Mouse (Mus musculus) stomach, postnatal 0 days (tissue): Measurements from ENCODE around the gene App. TPM values are rescaled to one million over a fixed set of nuclear protein-coding genes. Genes with fewer than 3 reads are reported as not detected.

Source experiments
- ATAC-seq: fragments of 200-750 bp; cut with Nextera tagmentation; 2 replicates; pipeline ENCODE4 v1.8.0; 2017; ENCODE audit not compliant: low FRiP score, low TSS enrichment
- DNase-seq: peaks from one replicate; pipeline ENCODE4 v3.0.0-alpha.2; 2016; ENCODE audit warnings: low spot score
- H3K27ac ChIP-seq: fragments of 300-500 bp; sonication (generic); replicated peaks from 2 replicates; pipeline ENCODE4 v1.5.1; 2014; ENCODE audit warnings: mild to moderate bottlenecking, control low read depth
- H3K27me3 ChIP-seq: fragments of 300-500 bp; sonication (generic); 2 replicates; pipeline ENCODE4 v1.6.1; 2014; ENCODE audit warnings: low read length; ENCODE audit not compliant: control insufficient read depth, insufficient read depth
- H3K36me3 ChIP-seq: fragments of 300-500 bp; sonication (generic); 2 replicates; pipeline ENCODE4 v1.6.1; 2014; ENCODE audit warnings: low read length, mixed read lengths; ENCODE audit not compliant: control insufficient read depth, insufficient read depth
- H3K4me1 ChIP-seq: fragments of 300-500 bp; sonication (generic); replicated peaks from 2 replicates; pipeline ENCODE4 v1.6.1; 2014; ENCODE audit warnings: antibody characterized with exemption; ENCODE audit not compliant: control insufficient read depth, insufficient read depth
- H3K4me2 ChIP-seq: fragments of 300-500 bp; sonication (generic); replicated peaks from 2 replicates; pipeline ENCODE4 v1.6.1; 2014; ENCODE audit warnings: low read depth, mild to moderate bottlenecking, control low read depth, moderate library complexity
- H3K4me3 ChIP-seq: fragments of 300-500 bp; sonication (generic); 2 replicates; pipeline ENCODE4 v1.5.1; 2014; ENCODE audit warnings: low read depth, low read length, control low read depth
- H3K9ac ChIP-seq: fragments of 300-500 bp; sonication (generic); 2 replicates; pipeline ENCODE4 v1.6.1; 2014; ENCODE audit warnings: mild to moderate bottlenecking, low read length, control low read depth, mixed read lengths
- H3K9me3 ChIP-seq: fragments of 300-500 bp; sonication (generic); 2 replicates; pipeline ENCODE4 v1.6.1; 2016; ENCODE audit warnings: low read length; ENCODE audit not compliant: control insufficient read depth
- CTCF ChIP-seq: IDR thresholded peaks from 2 replicates; pipeline ENCODE4 v1.5.1; 2016; ENCODE audit warnings: antibody characterized with exemption, low read depth, mild to moderate bottlenecking, moderate library complexity
- EP300 ChIP-seq: optimal IDR thresholded peaks from 2 replicates; pipeline ENCODE3; 2016; ENCODE audit warnings: antibody characterized with exemption
- WGBS: fragments of 180-500 bp; shearing (Covaris S2); extraction: QIAGEN DNeasy Blood & Tissue Kit; methylation state at CpG from one replicate; pipeline ENCODE4 v1.1.7; 2014; 5-methylcytosine and 5-hydroxymethylcytosine counted together
- polyA plus RNA-seq: library from polyadenylated mRNA; unstranded; fragments of >200 nt; fragmentation: Nextera tagmentation; extraction: Ambion mirVana; gene quantifications from 2 replicates; pipeline ENCODE4 v1.2.1, GENCODE M21; 2015

The App gene
- polyA plus RNA-seq, 1 experiment from 2014 or later = 156 TPM

GRCm38 (mm10) chr16:85149509-85149871, 24.1 kb downstream of the App start:
- TF ChIP-seq EP300 (no peak), CTCF (no peak)
- Histone ChIP-seq H3K36me3 (no peaks in the 10 kb centered on the region), H3K4me2 (no peak overlapping the region), H3K4me1 (peaks cover 11% of the 10 kb centered on the region), H3K27ac (no peak overlapping the region), H3K27me3 (no peaks in the 10 kb centered on the region), H3K9ac (no peak overlapping the region), H3K9me3 (no peaks in the 10 kb centered on the region), H3K4me3 (no peak overlapping the region)
- WGBS = 50% methylated on average over 1 of the region's 1 CpGs
- DNase-seq (no peak), ATAC-seq (no peak)

GRCm38 (mm10) chr16:85148615-85149508, 24.7 kb downstream of the App start:
- no peaks in the 10 kb centered on the region for H3K27me3 ChIP-seq
- peaks cover 11% of the 10 kb centered on the region for H3K4me1 ChIP-seq
- H3K4me3 ChIP-seq = no peak overlapping the region
- H3K36me3 ChIP-seq = no peaks in the 10 kb centered on the region
- peak; percentile 69 for ATAC-seq
- peak; percentile 49 for DNase-seq
- H3K27ac ChIP-seq = peak overlapping the region; percentile 80
- H3K9ac ChIP-seq = no peak overlapping the region
- no peak overlapping the region for H3K4me2 ChIP-seq
- TF ChIP-seq EP300 (no peak), CTCF (no peak)
- no peaks in the 10 kb centered on the region for H3K9me3 ChIP-seq
- 31% methylated on average over 9 of the region's 9 CpGs for WGBS

- TF ChIP-seq EP300 (no peak), CTCF (no peak)
- H3K27me3 ChIP-seq = no peaks in the 10 kb centered on the region
- no peak overlapping the region for H3K9ac ChIP-seq
- peaks cover 11% of the 10 kb centered on the region for H3K4me1 ChIP-seq
- WGBS = 74% methylated on average over 4 of the region's 4 CpGs
- ATAC-seq = no peak
- DNase-seq = no peak
- H3K9me3 ChIP-seq = no peaks in the 10 kb centered on the region
- H3K4me2 ChIP-seq = no peak overlapping the region
- H3K27ac ChIP-seq = no peak overlapping the region
- no peaks in the 10 kb centered on the region for H3K36me3 ChIP-seq
- H3K4me3 ChIP-seq = no peak overlapping the region
Measured at GRCm38 (mm10) chr16:85147440-85147839, 26.1 kb downstream of the App start.

GRCm38 (mm10) chr16:85145771-85146178, 27.8 kb downstream of the App start:
- Histone ChIP-seq H3K36me3 (no peaks in the 10 kb centered on the region), H3K27ac (no peak overlapping the region), H3K9me3 (no peaks in the 10 kb centered on the region), H3K27me3 (no peaks in the 10 kb centered on the region), H3K4me3 (no peak overlapping the region), H3K4me2 (no peak overlapping the region), H3K4me1 (peaks cover 9% of the 10 kb centered on the region), H3K9ac (no peak overlapping the region)
- TF ChIP-seq EP300 (no peak), CTCF (no peak)
- 92% methylated on average over 11 of the region's 11 CpGs for WGBS
- DNase-seq (no peak), ATAC-seq (no peak)

GRCm38 (mm10) chr16:85145369-85145768, 28.2 kb downstream of the App start:
- H3K27ac ChIP-seq = no peak overlapping the region
- 90% methylated on average over 11 of the region's 11 CpGs for WGBS
- DNase-seq (no peak), ATAC-seq (no peak)
- H3K27me3 ChIP-seq = no peaks in the 10 kb centered on the region
- H3K4me2 ChIP-seq = no peak overlapping the region
- no peaks in the 10 kb centered on the region for H3K9me3 ChIP-seq
- no peaks in the 10 kb centered on the region for H3K36me3 ChIP-seq
- H3K4me1 ChIP-seq = peaks cover 9% of the 10 kb centered on the region
- no peak overlapping the region for H3K9ac ChIP-seq
- H3K4me3 ChIP-seq = no peak overlapping the region
- TF ChIP-seq CTCF (no peak), EP300 (no peak)

- H3K4me3 ChIP-seq = no peak overlapping the region
- H3K4me2 ChIP-seq = no peak overlapping the region
- no peak for DNase-seq
- TF ChIP-seq EP300 = no peak
- TF ChIP-seq CTCF = no peak
- no peak overlapping the region for H3K27ac ChIP-seq
- ATAC-seq = no peak
- no peaks in the 10 kb centered on the region for H3K36me3 ChIP-seq
- peaks cover 7% of the 10 kb centered on the region for H3K4me1 ChIP-seq
- no peaks in the 10 kb centered on the region for H3K27me3 ChIP-seq
- H3K9me3 ChIP-seq = no peaks in the 10 kb centered on the region
- 57% methylated on average over 6 of the region's 6 CpGs for WGBS
- H3K9ac ChIP-seq = no peak overlapping the region
Measured at GRCm38 (mm10) chr16:85144401-85144800, 29.2 kb downstream of the App start.
